Mouse (Mus musculus): Measurements from ENCODE around the gene Tmeff1. TPM values are rescaled to one million over a fixed set of nuclear protein-coding genes. Genes with fewer than 3 reads are reported as not detected.
A peak's percentile ranks its signal among the peaks of the same experiment; 100 is the strongest.
"Not testable (repeated sequence)": the region's sequence is repeated elsewhere in the genome, so short reads cannot be mapped to it uniquely, and the experiment has no call there.

Tmeff1 gene
- polyA plus RNA-seq, 1 experiment from 2014 or later = 0.36 TPM

GRCm38 (mm10) chr4:48680648-48681343 is 95.8 kb downstream of the Tmeff1 start:
- H3K36me3 ChIP-seq (replicated peaks; ENCODE audit: insufficient read depth, low read length) = no peaks in the 10 kb centered on the region
- H3K9ac ChIP-seq (replicated peaks) = no peak overlapping the region
- no peak overlapping the region for H3K27ac ChIP-seq (ENCODE audit: low read depth)
- 32% methylated on average over 10 of the region's 11 CpGs for WGBS (ENCODE audit: insufficient replicate concordance)
- H3K9me3 ChIP-seq (ENCODE audit: low read length) = no peaks in the 10 kb centered on the region
- TF ChIP-seq CTCF (IDR thresholded peaks at IDR 0.05; ENCODE audit: low read depth) (peak; percentile 77), EP300 (IDR thresholded peaks at IDR 0.05; ENCODE audit: low read depth) (no peak)
- DNase-seq (peak; percentile 20), ATAC-seq (no peak)
- H3K4me1 ChIP-seq (ENCODE audit: insufficient read depth) = no peaks in the 10 kb centered on the region
- H3K27me3 ChIP-seq (ENCODE audit: insufficient read depth, low read length) = no peaks in the 10 kb centered on the region
- H3K4me2 ChIP-seq (ENCODE audit: low read depth, low read length) = no peak overlapping the region
- H3K4me3 ChIP-seq (ENCODE audit: low read depth, low read length) = no peak overlapping the region

GRCm38 (mm10) chr4:48683126-48683525 is 98.2 kb downstream of the Tmeff1 start:
- no peaks in the 10 kb centered on the region for H3K36me3 ChIP-seq (replicated peaks; ENCODE audit: insufficient read depth, low read length)
- H3K27me3 ChIP-seq (ENCODE audit: insufficient read depth, low read length) = no peaks in the 10 kb centered on the region
- TF ChIP-seq EP300 (IDR thresholded peaks at IDR 0.05; ENCODE audit: low read depth) (no peak), CTCF (IDR thresholded peaks at IDR 0.05; ENCODE audit: low read depth) (no peak)
- no peaks in the 10 kb centered on the region for H3K9me3 ChIP-seq (ENCODE audit: low read length)
- no peak overlapping the region for H3K4me3 ChIP-seq (ENCODE audit: low read depth, low read length)
- H3K4me1 ChIP-seq (ENCODE audit: insufficient read depth) = no peaks in the 10 kb centered on the region
- no peak overlapping the region for H3K9ac ChIP-seq (replicated peaks)
- WGBS (ENCODE audit: insufficient replicate concordance) = 84% methylated on average over 8 of the region's 8 CpGs
- no peak overlapping the region for H3K27ac ChIP-seq (ENCODE audit: low read depth)
- no peak for DNase-seq
- no peak for ATAC-seq
- H3K4me2 ChIP-seq (ENCODE audit: low read depth, low read length) = no peak overlapping the region

GRCm38 (mm10) chr4:48683633-48684209 is 98.7 kb downstream of the Tmeff1 start:
- not testable (repeated sequence) for H3K27ac ChIP-seq (ENCODE audit: low read depth); H3K9ac ChIP-seq (replicated peaks); H3K4me3 ChIP-seq (ENCODE audit: low read depth, low read length)

GRCm38 (mm10) chr4:48684593-48685187 is 99.7 kb downstream of the Tmeff1 start:
- no peak for DNase-seq
- no peak overlapping the region for H3K27ac ChIP-seq (ENCODE audit: low read depth)
- TF ChIP-seq EP300 (IDR thresholded peaks at IDR 0.05; ENCODE audit: low read depth) = no peak
- no peak for TF ChIP-seq CTCF (IDR thresholded peaks at IDR 0.05; ENCODE audit: low read depth)

More at GRCm38 (mm10) chr4:48683633-48684209, 98.7 kb downstream of the Tmeff1 start:
- H3K4me1 ChIP-seq (ENCODE audit: insufficient read depth); H3K9me3 ChIP-seq (ENCODE audit: low read length); H3K27me3 ChIP-seq (ENCODE audit: insufficient read depth, low read length); ATAC-seq; DNase-seq; H3K4me2 ChIP-seq (ENCODE audit: low read depth, low read length); H3K36me3 ChIP-seq (replicated peaks; ENCODE audit: insufficient read depth, low read length): not testable (repeated sequence)
- WGBS (ENCODE audit: insufficient replicate concordance) = 89% methylated on average over 15 of the region's 21 CpGs

GRCm38 (mm10) chr4:48688148-48688547 is 103.2 kb downstream of the Tmeff1 start:
- Histone ChIP-seq H3K36me3 (replicated peaks; ENCODE audit: insufficient read depth, low read length) (no peaks in the 10 kb centered on the region), H3K4me2 (ENCODE audit: low read depth, low read length) (no peak overlapping the region), H3K9ac (replicated peaks) (no peak overlapping the region), H3K27me3 (ENCODE audit: insufficient read depth, low read length) (no peaks in the 10 kb centered on the region), H3K27ac (ENCODE audit: low read depth) (no peak overlapping the region), H3K4me1 (ENCODE audit: insufficient read depth) (no peaks in the 10 kb centered on the region), H3K4me3 (ENCODE audit: low read depth, low read length) (no peak overlapping the region), H3K9me3 (ENCODE audit: low read length) (no peaks in the 10 kb centered on the region)
- TF ChIP-seq CTCF (IDR thresholded peaks at IDR 0.05; ENCODE audit: low read depth) (no peak), EP300 (IDR thresholded peaks at IDR 0.05; ENCODE audit: low read depth) (no peak)
- WGBS (ENCODE audit: insufficient replicate concordance) = 72% methylated on average over 6 of the region's 6 CpGs
- ATAC-seq (no peak), DNase-seq (no peak)

More at GRCm38 (mm10) chr4:48684593-48685187, 99.7 kb downstream of the Tmeff1 start:
- Histone ChIP-seq H3K4me1 (ENCODE audit: insufficient read depth) (no peaks in the 10 kb centered on the region), H3K4me2 (ENCODE audit: low read depth, low read length) (no peak overlapping the region), H3K36me3 (replicated peaks; ENCODE audit: insufficient read depth, low read length) (no peaks in the 10 kb centered on the region), H3K9ac (replicated peaks) (no peak overlapping the region), H3K27me3 (ENCODE audit: insufficient read depth, low read length) (no peaks in the 10 kb centered on the region), H3K9me3 (ENCODE audit: low read length) (no peaks in the 10 kb centered on the region), H3K4me3 (ENCODE audit: low read depth, low read length) (no peak overlapping the region)
- 48% methylated on average over 7 of the region's 7 CpGs for WGBS (ENCODE audit: insufficient replicate concordance)
- ATAC-seq = no peak

- H3K4me1 ChIP-seq (ENCODE audit: insufficient read depth) = no peaks in the 10 kb centered on the region
- WGBS (ENCODE audit: insufficient replicate concordance) = 82% methylated on average over 9 of the region's 9 CpGs
- no peaks in the 10 kb centered on the region for H3K36me3 ChIP-seq (replicated peaks; ENCODE audit: insufficient read depth, low read length)
- no peak overlapping the region for H3K27ac ChIP-seq (ENCODE audit: low read depth)
- ATAC-seq = no peak
- no peak overlapping the region for H3K4me2 ChIP-seq (ENCODE audit: low read depth, low read length)
- DNase-seq = no peak
- H3K9me3 ChIP-seq (ENCODE audit: low read length) = no peaks in the 10 kb centered on the region
- H3K27me3 ChIP-seq (ENCODE audit: insufficient read depth, low read length) = no peaks in the 10 kb centered on the region
- no peak overlapping the region for H3K9ac ChIP-seq (replicated peaks)
- TF ChIP-seq EP300 (IDR thresholded peaks at IDR 0.05; ENCODE audit: low read depth) (no peak), CTCF (IDR thresholded peaks at IDR 0.05; ENCODE audit: low read depth) (peak; percentile 63)
- no peak overlapping the region for H3K4me3 ChIP-seq (ENCODE audit: low read depth, low read length)
Measured at GRCm38 (mm10) chr4:48690640-48691039, 105.7 kb downstream of the Tmeff1 start.
